Mouse (Mus musculus): ENCODE measurements at regions not wholly inside any gene's neighbourhood (a gene's known extent, or its start where the extent isn't known, plus 50 kb on each side); places are given as distances from the start of the nearest gene placed in this dataset.

- H3K9me3 ChIP-seq, result no peaks in the 10 kb centered on the region
- H3K4me2 ChIP-seq (replicated peaks), result no peak overlapping the region
- H3K36me3 ChIP-seq, result no peaks in the 10 kb centered on the region
- WGBS, result 80% methylated on average over 4 of the region's 4 CpGs
- ATAC-seq (ENCODE audit: low FRiP score, low read depth), result no peak
- H3K4me1 ChIP-seq, result no peaks in the 10 kb centered on the region
- H3K4me3 ChIP-seq, result no peak overlapping the region
- no peaks in the 10 kb centered on the region for H3K27me3 ChIP-seq (replicated peaks)
- H3K27ac ChIP-seq, result no peak overlapping the region
- no peak overlapping the region for H3K9ac ChIP-seq
Measured at GRCm38 (mm10) chr9:122437464-122437863, 86.1 kb downstream of the Abhd5 start.

- Histone ChIP-seq H3K27me3 (replicated peaks) (no peaks in the 10 kb centered on the region), H3K9me3 (no peaks in the 10 kb centered on the region), H3K4me1 (no peaks in the 10 kb centered on the region), H3K36me3 (no peaks in the 10 kb centered on the region), H3K9ac (no peak overlapping the region), H3K4me2 (replicated peaks) (no peak overlapping the region), H3K27ac (no peak overlapping the region), H3K4me3 (no peak overlapping the region)
- WGBS, result 77% methylated on average over 5 of the region's 5 CpGs
- no peak for ATAC-seq (ENCODE audit: low FRiP score, low read depth)
Measured at GRCm38 (mm10) chr9:122446387-122447105, 95.1 kb downstream of the Abhd5 start.

- no peaks in the 10 kb centered on the region for H3K27me3 ChIP-seq (replicated peaks)
- no peak overlapping the region for H3K27ac ChIP-seq
- WGBS, result 76% methylated on average over 7 of the region's 7 CpGs
- H3K36me3 ChIP-seq, result no peaks in the 10 kb centered on the region
- no peak overlapping the region for H3K9ac ChIP-seq
- no peak overlapping the region for H3K4me3 ChIP-seq
- no peaks in the 10 kb centered on the region for H3K9me3 ChIP-seq
- no peak overlapping the region for H3K4me2 ChIP-seq (replicated peaks)
- no peaks in the 10 kb centered on the region for H3K4me1 ChIP-seq
- ATAC-seq (ENCODE audit: low FRiP score, low read depth), result no peak
Measured at GRCm38 (mm10) chr9:122447568-122447967, 96.2 kb downstream of the Abhd5 start.

DNA sequence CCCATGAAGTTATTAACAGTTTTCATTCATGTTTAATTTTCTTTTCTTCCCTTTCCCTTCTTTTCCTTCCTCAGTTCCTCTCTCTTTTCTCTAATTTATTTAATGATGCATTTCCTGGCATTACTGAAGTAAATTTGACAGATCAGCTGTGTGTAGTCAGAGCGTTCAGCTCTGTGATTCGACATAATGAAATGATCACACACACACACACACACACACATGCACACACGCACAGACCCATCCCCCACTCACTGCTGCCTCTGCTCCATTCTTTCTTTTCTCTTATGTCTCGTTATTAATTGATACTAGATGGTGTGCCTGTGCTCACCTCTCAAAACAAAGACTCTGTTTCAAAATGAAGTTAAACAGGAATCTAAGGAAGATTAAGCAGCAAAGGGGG, 96.9 kb downstream of the Abhd5 start:
- Histone ChIP-seq H3K4me1 (no peaks in the 10 kb centered on the region), H3K27ac (no peak overlapping the region), H3K9ac (no peak overlapping the region), H3K9me3 (no peaks in the 10 kb centered on the region), H3K4me2 (replicated peaks) (no peak overlapping the region), H3K27me3 (replicated peaks) (no peaks in the 10 kb centered on the region), H3K4me3 (no peak overlapping the region), H3K36me3 (no peaks in the 10 kb centered on the region)
- 68% methylated on average over 4 of the region's 4 CpGs for WGBS
- ATAC-seq (ENCODE audit: low FRiP score, low read depth), result no peak

GRCm38 (mm10) chr9:122450524-122450923, 99.1 kb downstream of the Abhd5 start:
- Histone ChIP-seq H3K4me1 (no peaks in the 10 kb centered on the region), H3K36me3 (no peaks in the 10 kb centered on the region), H3K9ac (no peak overlapping the region), H3K9me3 (no peaks in the 10 kb centered on the region), H3K4me3 (no peak overlapping the region), H3K4me2 (replicated peaks) (no peak overlapping the region), H3K27ac (no peak overlapping the region), H3K27me3 (replicated peaks) (no peaks in the 10 kb centered on the region)
- 82% methylated on average over 5 of the region's 5 CpGs for WGBS
- no peak for ATAC-seq (ENCODE audit: low FRiP score, low read depth)

DNA sequence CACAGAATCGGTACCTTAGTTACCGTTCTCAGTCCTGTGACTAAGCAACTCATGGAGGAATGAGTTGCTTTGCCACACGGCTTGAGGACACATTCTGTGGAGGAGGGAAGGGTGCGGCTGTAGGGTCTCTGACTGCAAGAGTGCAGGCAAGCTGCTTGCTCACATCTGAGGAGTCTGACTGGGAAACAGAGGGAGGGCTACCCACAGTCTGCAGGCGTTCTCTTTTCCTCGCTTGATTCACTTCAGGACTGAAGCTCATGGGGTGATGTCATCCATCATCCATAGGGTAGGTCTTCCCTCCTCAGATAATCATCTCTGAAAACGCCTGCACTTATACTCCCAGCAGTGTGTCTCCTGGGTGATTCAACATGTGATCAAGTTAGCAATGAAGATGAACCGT, 103.9 kb downstream of the Abhd5 start:
- Histone ChIP-seq H3K4me3 (no peak overlapping the region), H3K4me2 (replicated peaks) (no peak overlapping the region), H3K9me3 (no peaks in the 10 kb centered on the region), H3K36me3 (no peaks in the 10 kb centered on the region), H3K4me1 (no peaks in the 10 kb centered on the region), H3K9ac (no peak overlapping the region), H3K27me3 (replicated peaks) (no peaks in the 10 kb centered on the region), H3K27ac (no peak overlapping the region)
- 84% methylated on average over 8 of the region's 8 CpGs for WGBS
- ATAC-seq (ENCODE audit: low FRiP score, low read depth), result no peak

DNA sequence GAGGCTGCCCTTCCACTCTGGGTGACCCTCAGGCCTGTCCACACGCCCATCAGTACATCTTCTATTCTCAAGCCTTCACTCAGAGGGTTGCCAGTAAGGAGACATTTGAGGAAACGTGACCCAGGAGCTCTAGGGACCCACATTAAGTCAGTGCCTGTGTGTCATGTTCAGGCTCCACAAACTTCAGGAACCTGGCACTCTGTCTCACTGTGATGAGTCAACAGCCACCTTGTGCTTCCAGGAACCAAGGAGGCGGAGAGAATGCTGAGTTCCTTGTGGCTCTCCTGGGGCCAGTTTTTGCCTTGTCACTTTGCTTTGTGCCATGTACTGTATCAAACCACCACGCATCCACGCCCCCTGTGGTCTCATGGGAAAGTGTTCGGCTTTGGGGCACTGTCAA, 104.4 kb downstream of the Abhd5 start:
- H3K9ac ChIP-seq, result no peak overlapping the region
- no peaks in the 10 kb centered on the region for H3K9me3 ChIP-seq
- no peaks in the 10 kb centered on the region for H3K27me3 ChIP-seq (replicated peaks)
- no peak overlapping the region for H3K4me2 ChIP-seq (replicated peaks)
- 74% methylated on average over 6 of the region's 6 CpGs for WGBS
- no peak overlapping the region for H3K27ac ChIP-seq
- no peak overlapping the region for H3K4me3 ChIP-seq
- H3K4me1 ChIP-seq, result no peaks in the 10 kb centered on the region
- no peak for ATAC-seq (ENCODE audit: low FRiP score, low read depth)
- H3K36me3 ChIP-seq, result no peaks in the 10 kb centered on the region

- WGBS, result 85% methylated on average over 6 of the region's 6 CpGs
- H3K27ac ChIP-seq, result no peak overlapping the region
- no peaks in the 10 kb centered on the region for H3K36me3 ChIP-seq
- H3K9ac ChIP-seq, result no peak overlapping the region
- H3K27me3 ChIP-seq (replicated peaks), result no peaks in the 10 kb centered on the region
- no peak overlapping the region for H3K4me2 ChIP-seq (replicated peaks)
- no peak for ATAC-seq (ENCODE audit: low FRiP score, low read depth)
- no peaks in the 10 kb centered on the region for H3K4me1 ChIP-seq
- no peaks in the 10 kb centered on the region for H3K9me3 ChIP-seq
- no peak overlapping the region for H3K4me3 ChIP-seq
Measured at GRCm38 (mm10) chr9:122459491-122459890, 108.1 kb downstream of the Abhd5 start.

- Histone ChIP-seq H3K4me2 (replicated peaks) (no peak overlapping the region), H3K9ac (no peak overlapping the region), H3K27me3 (replicated peaks) (no peaks in the 10 kb centered on the region), H3K9me3 (no peaks in the 10 kb centered on the region), H3K36me3 (no peaks in the 10 kb centered on the region), H3K27ac (no peak overlapping the region), H3K4me3 (no peak overlapping the region), H3K4me1 (no peaks in the 10 kb centered on the region)
- ATAC-seq (ENCODE audit: low FRiP score, low read depth), result no peak
- WGBS, result 92% methylated on average over 2 of the region's 2 CpGs
Measured at GRCm38 (mm10) chr9:122471539-122471938, 120.1 kb downstream of the Abhd5 start.

DNA sequence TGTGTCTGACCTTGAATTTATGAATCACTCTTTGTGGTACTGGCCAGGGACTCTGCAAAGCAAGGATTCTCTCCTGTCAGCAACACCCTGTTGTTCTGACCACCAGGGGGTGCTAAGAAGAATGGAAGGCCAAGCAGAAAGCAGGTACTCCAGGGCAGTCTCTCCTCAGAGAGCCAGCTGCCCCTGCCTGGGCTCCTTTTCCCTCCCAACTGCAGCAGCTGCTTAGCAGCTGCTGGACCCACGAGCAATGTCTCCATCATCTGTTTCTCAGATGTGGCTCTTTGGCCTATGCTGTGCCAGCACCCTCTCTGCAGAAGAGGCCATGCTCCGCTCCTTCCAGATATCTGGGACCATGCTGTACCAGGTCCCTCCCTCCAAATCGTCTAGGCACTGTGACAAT, 124.9 kb downstream of the Abhd5 start:
- Histone ChIP-seq H3K27ac (no peak overlapping the region), H3K27me3 (replicated peaks) (no peaks in the 10 kb centered on the region), H3K4me3 (no peak overlapping the region), H3K36me3 (no peaks in the 10 kb centered on the region), H3K9me3 (no peaks in the 10 kb centered on the region), H3K4me2 (replicated peaks) (no peak overlapping the region), H3K9ac (no peak overlapping the region), H3K4me1 (no peaks in the 10 kb centered on the region)
- WGBS, result 57% methylated on average over 3 of the region's 3 CpGs
- no peak for ATAC-seq (ENCODE audit: low FRiP score, low read depth)

DNA sequence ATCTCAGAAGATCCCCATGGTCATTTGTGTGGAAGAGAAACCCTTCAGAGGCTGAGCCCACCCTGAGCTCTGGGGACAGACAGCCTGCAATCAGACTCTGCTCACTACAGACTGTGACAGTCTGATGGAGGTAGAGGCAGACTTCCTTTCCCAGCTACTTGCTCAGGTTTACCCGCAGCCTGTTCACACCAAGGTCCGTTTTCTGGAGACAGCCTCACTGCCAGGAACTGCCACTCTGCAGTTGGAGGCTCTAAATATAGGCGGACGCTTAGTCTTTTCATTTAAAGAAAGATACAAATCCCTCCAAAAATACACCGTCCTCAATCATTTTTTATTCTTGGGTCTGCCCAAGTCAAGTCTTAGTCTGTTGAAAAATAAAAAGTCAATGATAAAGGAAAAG, 135.6 kb downstream of the Abhd5 start:
- Histone ChIP-seq H3K4me3 (no peak overlapping the region), H3K4me1 (no peaks in the 10 kb centered on the region), H3K36me3 (no peaks in the 10 kb centered on the region), H3K9me3 (no peaks in the 10 kb centered on the region), H3K27me3 (replicated peaks) (no peaks in the 10 kb centered on the region), H3K27ac (no peak overlapping the region), H3K9ac (no peak overlapping the region), H3K4me2 (replicated peaks) (no peak overlapping the region)
- WGBS, result 88% methylated on average over 5 of the region's 5 CpGs
- ATAC-seq (ENCODE audit: low FRiP score, low read depth), result no peak

DNA sequence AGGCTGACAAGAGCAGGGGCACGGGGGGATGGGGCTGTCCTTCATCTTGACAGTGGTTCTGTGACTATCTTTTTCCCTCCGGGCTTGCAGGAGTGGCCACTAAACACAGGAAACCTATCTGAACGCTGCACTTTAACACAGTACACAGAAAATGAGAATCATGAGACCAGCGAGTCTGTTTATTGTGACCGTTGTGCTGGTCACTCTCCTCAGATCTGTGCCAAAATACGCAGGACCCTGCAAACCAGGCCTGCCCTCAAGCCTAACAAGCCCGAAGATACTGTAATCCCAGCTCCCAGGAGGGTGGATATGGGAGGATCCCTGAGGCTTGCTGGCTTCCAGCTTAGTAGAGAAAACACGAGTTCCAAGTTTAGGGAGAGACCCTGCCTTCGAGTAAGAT, 143.3 kb downstream of the Abhd5 start:
- H3K27me3 ChIP-seq (replicated peaks), result no peaks in the 10 kb centered on the region
- no peaks in the 10 kb centered on the region for H3K36me3 ChIP-seq
- no peak for ATAC-seq (ENCODE audit: low FRiP score, low read depth)
- WGBS, result 88% methylated on average over 9 of the region's 9 CpGs
- no peak overlapping the region for H3K4me2 ChIP-seq (replicated peaks)
- no peaks in the 10 kb centered on the region for H3K9me3 ChIP-seq
- no peak overlapping the region for H3K4me3 ChIP-seq
- H3K9ac ChIP-seq, result no peak overlapping the region
- no peaks in the 10 kb centered on the region for H3K4me1 ChIP-seq
- no peak overlapping the region for H3K27ac ChIP-seq

DNA sequence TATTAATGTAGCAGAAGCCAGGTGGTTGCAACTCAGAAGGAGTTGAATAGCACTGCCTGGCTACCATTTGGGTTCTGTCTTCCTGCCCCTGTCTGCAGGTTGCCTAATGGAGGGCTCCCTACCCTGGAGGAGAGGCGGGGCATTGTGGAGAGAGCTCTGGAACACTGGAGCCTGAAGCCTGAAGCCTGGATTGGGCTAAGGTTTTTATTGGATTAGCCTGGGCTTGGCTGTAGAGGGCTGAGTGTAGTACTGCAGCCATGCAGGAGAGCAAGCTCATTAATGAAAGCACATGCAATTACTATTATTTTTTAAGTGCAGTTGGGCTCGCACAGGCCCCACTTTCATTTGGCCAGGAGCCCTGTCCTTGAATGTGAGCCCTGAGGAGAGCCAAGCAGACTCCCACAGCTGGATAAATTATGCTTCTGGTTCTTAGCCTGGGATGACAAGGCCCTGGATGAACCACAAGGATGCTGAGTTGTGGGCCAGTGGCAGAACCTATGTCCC, 145.1 kb downstream of the Abhd5 start:
- no peaks in the 10 kb centered on the region for H3K36me3 ChIP-seq
- no peak overlapping the region for H3K27ac ChIP-seq
- ATAC-seq (ENCODE audit: low FRiP score, low read depth), result no peak
- H3K27me3 ChIP-seq (replicated peaks), result no peaks in the 10 kb centered on the region
- H3K4me1 ChIP-seq, result peaks cover 2% of the 10 kb centered on the region
- no peak overlapping the region for H3K4me2 ChIP-seq (replicated peaks)
- H3K9ac ChIP-seq, result no peak overlapping the region
- no peaks in the 10 kb centered on the region for H3K9me3 ChIP-seq
- H3K4me3 ChIP-seq, result no peak overlapping the region
- WGBS, result 80% methylated on average over 2 of the region's 2 CpGs

Data from neural tube, embryonic 12.5 days (tissue).